Mouse (Mus musculus): Measurements from ENCODE around the gene Cdc42bpa. TPM values are rescaled to one million over a fixed set of nuclear protein-coding genes. Genes with fewer than 3 reads are reported as not detected.

The Cdc42bpa gene
- polyA plus RNA-seq, 1 experiment from 2014 or later, result 11.7 TPM

DNA sequence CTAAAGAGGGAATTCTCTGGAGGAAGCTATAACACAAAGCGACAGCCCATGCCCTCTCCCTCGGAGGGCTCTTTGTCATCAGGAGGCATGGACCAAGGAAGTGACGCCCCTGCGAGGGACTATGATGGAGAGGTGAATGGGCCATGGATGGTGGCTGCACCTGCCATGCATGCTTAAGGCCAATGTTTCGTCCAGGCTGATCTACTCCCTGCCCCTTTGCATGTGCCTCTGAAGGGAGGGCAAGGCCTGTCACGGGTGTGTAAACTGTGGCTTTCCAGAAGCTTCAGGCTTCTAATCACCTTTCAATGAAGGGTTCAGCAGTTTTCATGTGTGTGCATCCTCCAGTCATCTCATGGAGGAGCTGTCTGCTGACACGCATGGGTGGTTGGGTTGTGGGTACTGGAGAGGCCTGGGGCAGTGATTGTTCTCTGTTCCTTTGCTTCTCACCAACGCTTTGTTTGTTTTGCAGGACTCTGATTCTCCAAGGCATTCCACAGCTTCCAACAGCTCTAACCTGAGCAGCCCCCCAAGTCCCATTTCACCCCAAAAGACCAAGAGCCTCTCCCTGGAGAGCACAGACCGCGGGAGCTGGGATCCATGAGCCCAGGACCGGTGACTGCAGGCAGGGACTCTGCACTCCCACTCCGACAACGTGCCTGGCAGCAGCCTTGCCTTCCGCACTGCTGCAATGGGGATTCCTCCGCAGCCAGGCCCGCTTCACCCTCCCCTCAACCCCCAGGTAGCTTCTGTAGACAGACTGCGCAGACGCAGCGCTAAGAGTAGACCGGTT, 201.5 kb downstream of the Cdc42bpa start:
- 87% methylated on average over 20 of the region's 20 CpGs for WGBS
- DNase-seq (ENCODE audit: low spot score), result no peak
- peaks cover 35% of the 10 kb centered on the region for H3K36me3 ChIP-seq

DNA sequence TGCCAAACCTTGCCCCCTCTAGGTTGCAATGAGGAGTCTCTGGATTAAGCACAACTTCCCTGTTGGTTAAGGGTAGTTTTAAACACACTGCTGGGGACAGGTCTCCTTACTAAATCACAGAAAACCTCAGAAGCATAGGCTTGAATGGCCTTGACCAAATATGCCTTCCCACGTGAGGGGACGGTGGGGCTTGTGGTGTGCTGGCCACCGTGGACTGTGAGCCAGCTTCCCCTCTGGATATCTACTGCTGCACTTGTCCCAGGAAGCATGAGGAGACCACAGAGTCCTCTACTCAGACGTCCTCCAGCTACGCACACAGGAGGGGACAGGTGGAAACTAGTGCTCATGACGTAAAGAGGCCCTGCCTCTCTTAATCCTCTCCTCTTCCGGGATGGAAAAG, 202.7 kb downstream of the Cdc42bpa start:
- 82% methylated on average over 7 of the region's 7 CpGs for WGBS
- no peaks in the 10 kb centered on the region for H3K9me3 ChIP-seq (replicated peaks)
- DNase-seq (ENCODE audit: low spot score), result no peak
- H3K36me3 ChIP-seq, result peaks cover 35% of the 10 kb centered on the region
- no peak overlapping the region for H3K27ac ChIP-seq (replicated peaks)
- H3K27me3 ChIP-seq (ENCODE audit: low read depth, poor library complexity, severe bottlenecking), result no peaks in the 10 kb centered on the region
- 0 out of 2 replicates have a peak, but pooled peaks cover 5% of the 10 kb centered on the region for H3K4me1 ChIP-seq
- no peak overlapping the region for H3K4me3 ChIP-seq

More for the DNA sequence above, 201.5 kb downstream of the Cdc42bpa start:
- no peak overlapping the region for H3K4me3 ChIP-seq
- no peaks in the 10 kb centered on the region for H3K27me3 ChIP-seq (ENCODE audit: low read depth, poor library complexity, severe bottlenecking)
- H3K27ac ChIP-seq (replicated peaks), result no peak overlapping the region
- H3K9me3 ChIP-seq (replicated peaks), result no peaks in the 10 kb centered on the region
- 0 out of 2 replicates have a peak, but pooled peaks cover 5% of the 10 kb centered on the region for H3K4me1 ChIP-seq

- no peak for DNase-seq (ENCODE audit: low spot score)
- Histone ChIP-seq H3K9me3 (replicated peaks) (no peaks in the 10 kb centered on the region), H3K27ac (replicated peaks) (no peak overlapping the region), H3K4me1 (no peaks in the 10 kb centered on the region), H3K36me3 (peaks cover 20% of the 10 kb centered on the region), H3K27me3 (ENCODE audit: low read depth, poor library complexity, severe bottlenecking) (no peaks in the 10 kb centered on the region), H3K4me3 (no peak overlapping the region)
- WGBS, result 89% methylated on average over 5 of the region's 5 CpGs
Measured at GRCm38 (mm10) chr1:180166533-180166932, 206.3 kb downstream of the Cdc42bpa start.

DNA sequence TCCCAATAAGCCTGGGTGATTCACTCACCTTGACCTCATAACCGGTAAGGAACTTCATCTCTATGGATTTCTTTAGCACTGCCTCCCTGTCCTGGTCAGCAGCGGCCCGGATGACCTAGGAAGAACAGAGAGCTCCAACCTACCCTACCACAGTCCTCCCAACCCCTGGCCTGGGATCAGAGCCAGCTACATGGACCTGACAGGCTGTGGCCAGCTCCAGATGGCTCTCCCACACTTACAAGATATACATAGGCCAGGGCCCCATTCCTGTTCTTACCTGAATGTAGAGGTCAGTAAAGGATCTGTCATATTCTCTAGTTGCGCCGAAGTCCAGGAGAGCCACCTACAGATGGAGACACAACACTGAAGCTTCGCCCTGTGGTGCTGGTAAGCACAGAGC, 208.0 kb downstream of the Cdc42bpa start:
- 94% methylated on average over 6 of the region's 6 CpGs for WGBS
- DNase-seq (ENCODE audit: low spot score), result no peak

DNA sequence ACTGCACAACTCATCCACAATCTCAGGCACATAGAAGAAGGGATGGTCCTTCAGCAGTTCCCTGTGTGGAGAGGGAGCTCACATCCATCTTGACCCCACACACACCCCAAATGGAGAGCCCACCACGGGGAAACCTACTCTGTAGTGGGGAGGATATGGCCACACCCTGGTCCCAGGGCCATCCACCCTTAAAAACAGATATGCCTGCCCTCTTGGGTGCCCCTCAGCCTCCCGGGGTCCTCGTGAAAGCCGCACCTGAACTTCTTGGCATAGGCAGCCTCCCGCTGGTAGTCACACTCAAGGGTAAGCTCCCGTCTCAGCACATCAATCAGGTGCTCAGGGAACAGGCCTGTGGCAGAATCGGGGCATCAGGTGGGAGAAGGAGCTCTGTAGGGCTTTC, 208.9 kb downstream of the Cdc42bpa start:
- WGBS, result 95% methylated on average over 7 of the region's 7 CpGs
- no peak overlapping the region for H3K4me3 ChIP-seq

More for the DNA sequence above, 208.0 kb downstream of the Cdc42bpa start:
- H3K4me3 ChIP-seq, result no peak overlapping the region
- H3K36me3 ChIP-seq, result peaks cover 3% of the 10 kb centered on the region; the same call in 1 of the 2 replicates
- no peaks in the 10 kb centered on the region for H3K9me3 ChIP-seq (replicated peaks)
- H3K27ac ChIP-seq (replicated peaks), result no peak overlapping the region
- H3K27me3 ChIP-seq (ENCODE audit: low read depth, poor library complexity, severe bottlenecking), result no peaks in the 10 kb centered on the region
- H3K4me1 ChIP-seq, result no peaks in the 10 kb centered on the region

DNA sequence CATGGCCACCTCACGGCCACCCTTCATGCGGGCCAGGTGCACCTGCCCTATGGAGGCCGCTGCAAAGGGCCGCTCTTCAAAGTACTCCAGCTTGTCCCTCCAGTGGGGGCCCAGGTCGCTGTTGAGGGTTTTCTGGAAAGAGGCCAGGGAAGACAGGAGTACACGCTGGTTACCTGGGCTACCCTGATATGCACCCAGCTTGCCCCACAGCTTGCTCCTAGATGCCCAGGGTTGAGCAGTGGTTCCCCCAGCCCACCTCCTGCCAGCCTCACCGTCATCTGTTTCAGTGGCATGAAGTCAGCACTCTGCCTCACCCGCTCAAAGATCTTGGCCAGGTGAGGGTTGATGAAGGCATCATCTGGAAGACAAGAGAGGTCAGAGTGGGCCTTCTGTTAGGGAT, 209.8 kb downstream of the Cdc42bpa start:
- H3K9me3 ChIP-seq (replicated peaks), result no peaks in the 10 kb centered on the region
- no peaks in the 10 kb centered on the region for H3K27me3 ChIP-seq (ENCODE audit: low read depth, poor library complexity, severe bottlenecking)
- H3K36me3 ChIP-seq, result 0 out of 2 replicates have a peak, but pooled peaks cover 3% of the 10 kb centered on the region
- no peaks in the 10 kb centered on the region for H3K4me1 ChIP-seq
- no peak overlapping the region for H3K4me3 ChIP-seq
- DNase-seq (ENCODE audit: low spot score), result no peak
- WGBS, result 91% methylated on average over 8 of the region's 8 CpGs
- H3K27ac ChIP-seq (replicated peaks), result no peak overlapping the region

More for the DNA sequence above, 208.9 kb downstream of the Cdc42bpa start:
- no peaks in the 10 kb centered on the region for H3K4me1 ChIP-seq
- no peaks in the 10 kb centered on the region for H3K9me3 ChIP-seq (replicated peaks)
- 0 out of 2 replicates have a peak, but pooled peaks cover 3% of the 10 kb centered on the region for H3K36me3 ChIP-seq
- no peaks in the 10 kb centered on the region for H3K27me3 ChIP-seq (ENCODE audit: low read depth, poor library complexity, severe bottlenecking)
- no peak for DNase-seq (ENCODE audit: low spot score)
- no peak overlapping the region for H3K27ac ChIP-seq (replicated peaks)

- no peak for DNase-seq (ENCODE audit: low spot score)
Measured at GRCm38 (mm10) chr1:180171883-180172282, 211.6 kb downstream of the Cdc42bpa start.

DNA sequence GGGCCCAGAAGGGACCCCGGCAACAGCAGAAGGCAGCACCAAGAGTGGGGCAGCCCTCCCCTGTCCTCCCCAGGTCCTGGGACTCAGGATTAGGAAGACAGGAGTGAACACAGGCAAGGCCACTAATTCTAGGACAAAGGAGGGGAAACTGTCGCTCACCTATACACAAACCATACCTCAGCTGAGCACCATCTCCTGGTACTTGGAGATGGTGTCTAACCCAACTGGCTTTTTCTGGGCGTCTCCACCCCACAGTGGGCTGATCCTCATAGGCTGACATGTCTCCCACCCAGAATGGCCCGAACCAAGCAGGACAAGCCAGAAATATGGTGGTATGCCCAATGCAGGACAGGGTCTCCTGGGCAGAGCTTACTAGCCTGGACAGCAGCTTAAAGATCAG, 212.3 kb downstream of the Cdc42bpa start:
- no peak overlapping the region for H3K27ac ChIP-seq (replicated peaks)
- no peaks in the 10 kb centered on the region for H3K27me3 ChIP-seq (ENCODE audit: low read depth, poor library complexity, severe bottlenecking)
- H3K36me3 ChIP-seq, result no peaks in the 10 kb centered on the region
- no peaks in the 10 kb centered on the region for H3K9me3 ChIP-seq (replicated peaks)
- no peaks in the 10 kb centered on the region for H3K4me1 ChIP-seq
- 85% methylated on average over 4 of the region's 4 CpGs for WGBS
- DNase-seq (ENCODE audit: low spot score), result no peak
- no peak overlapping the region for H3K4me3 ChIP-seq

More at GRCm38 (mm10) chr1:180171883-180172282, 211.6 kb downstream of the Cdc42bpa start:
- Histone ChIP-seq H3K36me3 (no peaks in the 10 kb centered on the region), H3K4me3 (no peak overlapping the region), H3K27ac (replicated peaks) (no peak overlapping the region), H3K9me3 (replicated peaks) (no peaks in the 10 kb centered on the region), H3K27me3 (ENCODE audit: low read depth, poor library complexity, severe bottlenecking) (no peaks in the 10 kb centered on the region), H3K4me1 (no peaks in the 10 kb centered on the region)
- 82% methylated on average over 2 of the region's 2 CpGs for WGBS

DNA sequence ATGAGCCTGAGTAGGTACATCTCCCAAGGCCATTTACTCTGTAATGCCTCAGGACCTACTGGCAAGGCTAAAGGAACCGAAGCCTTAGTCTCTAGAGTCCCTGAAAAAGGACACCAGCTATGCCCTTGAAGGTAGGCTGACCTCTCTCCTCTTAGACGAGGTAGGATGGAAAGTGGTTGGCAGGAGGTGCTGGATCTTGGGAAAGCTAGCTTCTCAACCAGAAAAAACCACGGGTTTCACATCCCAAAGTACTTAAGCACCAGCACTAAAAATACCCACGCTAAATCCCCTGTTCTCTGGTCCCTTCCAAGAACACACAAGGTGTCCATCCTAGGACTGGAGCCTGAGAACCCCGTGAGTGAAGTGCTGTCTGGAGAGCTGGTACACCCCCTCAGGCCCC, 212.7 kb downstream of the Cdc42bpa start:
- no peaks in the 10 kb centered on the region for H3K27me3 ChIP-seq (ENCODE audit: low read depth, poor library complexity, severe bottlenecking)
- no peak overlapping the region for H3K4me3 ChIP-seq
- H3K9me3 ChIP-seq (replicated peaks), result no peaks in the 10 kb centered on the region
- DNase-seq (ENCODE audit: low spot score), result no peak
- H3K27ac ChIP-seq (replicated peaks), result no peak overlapping the region
- H3K4me1 ChIP-seq, result no peaks in the 10 kb centered on the region
- H3K36me3 ChIP-seq, result no peaks in the 10 kb centered on the region
- 82% methylated on average over 5 of the region's 5 CpGs for WGBS

DNA sequence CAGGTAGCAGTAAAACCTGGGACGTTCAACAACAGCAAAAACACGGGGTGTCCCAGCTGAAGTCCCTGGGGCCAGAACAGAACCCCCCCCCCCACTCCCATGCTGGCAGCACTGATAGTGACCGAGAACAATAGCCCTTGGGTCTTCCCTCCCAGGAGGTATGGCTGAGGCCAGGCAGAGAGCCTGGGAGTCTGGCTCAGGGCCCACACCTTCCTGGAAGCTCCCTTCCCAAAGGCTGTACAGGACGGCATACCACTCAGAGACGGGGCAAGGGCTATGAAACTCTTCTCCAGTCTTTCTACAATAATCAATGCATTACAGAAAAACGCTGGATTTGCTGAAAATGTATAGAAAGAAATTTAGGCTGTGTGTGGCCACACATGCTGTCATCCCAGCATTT, 214.4 kb downstream of the Cdc42bpa start:
- Histone ChIP-seq H3K27ac (replicated peaks) (no peak overlapping the region), H3K4me3 (no peak overlapping the region), H3K36me3 (no peaks in the 10 kb centered on the region), H3K9me3 (replicated peaks) (no peaks in the 10 kb centered on the region), H3K4me1 (no peaks in the 10 kb centered on the region), H3K27me3 (ENCODE audit: low read depth, poor library complexity, severe bottlenecking) (no peaks in the 10 kb centered on the region)
- no peak for DNase-seq (ENCODE audit: low spot score)
- WGBS, result 67% methylated on average over 6 of the region's 6 CpGs

- H3K4me1 ChIP-seq, result no peaks in the 10 kb centered on the region
- no peak overlapping the region for H3K4me3 ChIP-seq
- DNase-seq (ENCODE audit: low spot score), result no peak
- WGBS, result 42% methylated on average over 3 of the region's 3 CpGs
- no peaks in the 10 kb centered on the region for H3K27me3 ChIP-seq (ENCODE audit: low read depth, poor library complexity, severe bottlenecking)
- no peaks in the 10 kb centered on the region for H3K36me3 ChIP-seq
- H3K9me3 ChIP-seq (replicated peaks), result no peaks in the 10 kb centered on the region
- H3K27ac ChIP-seq (replicated peaks), result no peak overlapping the region
Measured at GRCm38 (mm10) chr1:180175167-180175566, 214.9 kb downstream of the Cdc42bpa start.

- 66% methylated on average over 8 of the region's 8 CpGs for WGBS
- no peak overlapping the region for H3K27ac ChIP-seq (replicated peaks)
- H3K4me1 ChIP-seq, result no peaks in the 10 kb centered on the region
- no peaks in the 10 kb centered on the region for H3K36me3 ChIP-seq
- no peak overlapping the region for H3K4me3 ChIP-seq
- no peaks in the 10 kb centered on the region for H3K27me3 ChIP-seq (ENCODE audit: low read depth, poor library complexity, severe bottlenecking)
- DNase-seq (ENCODE audit: low spot score), result no peak
- no peaks in the 10 kb centered on the region for H3K9me3 ChIP-seq (replicated peaks)
Measured at GRCm38 (mm10) chr1:180175635-180176034, 215.4 kb downstream of the Cdc42bpa start.

DNA sequence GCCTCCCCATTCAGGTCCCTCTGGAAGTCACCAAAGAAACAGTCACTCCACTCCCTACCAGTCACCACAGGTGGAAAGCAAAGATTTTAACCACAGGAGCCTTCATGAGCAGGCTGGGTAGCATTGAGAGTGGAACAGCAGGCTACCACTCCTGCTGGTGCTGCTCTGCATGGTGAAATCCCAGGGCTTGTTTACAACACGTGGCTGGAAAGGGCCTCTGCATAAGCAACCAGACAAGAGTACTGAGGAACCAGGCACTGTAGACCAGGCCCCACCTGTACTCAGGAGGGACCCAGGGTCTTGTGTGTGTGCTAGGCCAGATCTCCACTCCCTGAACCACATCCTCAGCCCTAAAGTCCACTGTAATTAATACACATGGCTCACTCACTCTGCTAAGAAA, 216.5 kb downstream of the Cdc42bpa start:
- WGBS, result 7% methylated on average over 1 of the region's 1 CpGs
- H3K27ac ChIP-seq (replicated peaks), result no peak overlapping the region
- no peaks in the 10 kb centered on the region for H3K4me1 ChIP-seq
- no peak overlapping the region for H3K4me3 ChIP-seq
- H3K27me3 ChIP-seq (ENCODE audit: low read depth, poor library complexity, severe bottlenecking), result no peaks in the 10 kb centered on the region
- no peaks in the 10 kb centered on the region for H3K9me3 ChIP-seq (replicated peaks)
- H3K36me3 ChIP-seq, result no peaks in the 10 kb centered on the region
- DNase-seq (ENCODE audit: low spot score), result no peak

All from midbrain, embryonic 10.5 days (tissue).